Mouse (Mus musculus): ENCODE measurements around the gene Enpp4. TPM values are rescaled to one million over a fixed set of nuclear protein-coding genes. Genes with fewer than 3 reads are reported as not detected.
A peak's percentile ranks its signal among the peaks of the same experiment; 100 is the strongest.

The Enpp4 gene
- 4.9 and 6.4 TPM in 2 replicates for polyA plus RNA-seq (2014; fragmentation: Nextera tagmentation; extraction: Ambion mirVana)

DNA sequence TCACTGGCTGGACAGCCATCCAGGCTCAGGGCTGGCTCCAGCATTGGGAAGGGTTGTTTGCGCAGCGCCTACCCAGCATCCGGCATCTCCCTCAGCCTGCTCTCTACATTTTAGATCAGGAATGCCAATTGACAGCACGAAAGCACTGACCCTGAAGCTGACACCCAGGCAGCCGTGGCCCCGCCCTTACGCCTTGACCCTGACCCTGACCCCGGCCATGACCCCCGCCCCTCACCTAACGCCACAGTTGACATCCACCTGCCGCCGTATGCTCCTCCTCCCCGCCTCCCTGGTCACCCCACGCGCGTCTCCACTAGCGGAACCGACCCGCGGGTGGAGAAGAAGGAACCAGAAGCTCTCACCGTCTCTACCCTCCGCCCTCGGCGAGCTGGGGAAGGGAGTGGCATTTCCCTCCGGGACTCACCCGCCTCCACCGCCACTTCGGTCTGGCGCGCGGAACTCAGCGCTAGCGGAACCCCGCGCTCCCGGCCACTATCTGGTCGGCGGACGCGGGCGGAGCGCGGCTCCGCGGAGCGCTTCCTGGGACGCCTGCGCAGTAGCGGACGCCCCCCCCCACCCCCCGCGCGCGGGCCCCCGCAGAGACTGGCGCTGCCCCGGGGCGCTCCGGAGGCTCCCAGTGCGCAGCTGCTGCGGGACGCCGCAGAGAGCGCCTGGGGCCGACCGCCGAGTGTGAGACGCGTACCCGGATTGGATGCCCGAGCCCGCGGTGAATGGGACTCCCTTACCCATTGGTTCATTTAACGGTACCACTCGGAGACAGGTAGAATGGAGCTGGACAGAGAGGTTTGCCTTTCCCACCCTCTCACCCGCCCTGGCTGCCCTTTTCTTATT is at the start of gene Enpp4:
Gene Enpp4, minus strand, starts transcription at position 523 of the 852 bp plus-strand sequence.
- H3K36me3 ChIP-seq (ENCODE audit: control insufficient read depth, insufficient read depth, low read length), result no peaks in the 10 kb centered on the region
- H3K4me3 ChIP-seq (ENCODE audit: low read depth, low read length), result peak within 1 kb of the TSS; percentile 53
- peak within 1 kb of the TSS; percentile 18; the same call in 1 of the 2 replicates for H3K9ac ChIP-seq (replicated peaks; ENCODE audit: low read depth, low read length)
- H3K9me3 ChIP-seq (ENCODE audit: control insufficient read depth, low read depth, low read length), result no peaks in the 10 kb centered on the region
- H3K4me2 ChIP-seq (replicated peaks; ENCODE audit: low read depth, low read length), result peak within 1 kb of the TSS; percentile 86
- peaks cover 3% of the 10 kb centered on the region; the same call in 1 of the 2 replicates for H3K4me1 ChIP-seq (ENCODE audit: control insufficient read depth, insufficient read depth, low read length)
- no peaks in the 10 kb centered on the region for H3K27me3 ChIP-seq (ENCODE audit: control insufficient read depth, insufficient read depth, low read length)
- no peak within 1 kb of the TSS for H3K27ac ChIP-seq (ENCODE audit: low read length)
- ATAC-seq (ENCODE audit: insufficient number of reproducible peaks, insufficient read depth, low FRiP score, low read depth), result peak; percentile 99
- WGBS, result under 1% methylated on average over 75 of the region's 76 CpGs

DNA sequence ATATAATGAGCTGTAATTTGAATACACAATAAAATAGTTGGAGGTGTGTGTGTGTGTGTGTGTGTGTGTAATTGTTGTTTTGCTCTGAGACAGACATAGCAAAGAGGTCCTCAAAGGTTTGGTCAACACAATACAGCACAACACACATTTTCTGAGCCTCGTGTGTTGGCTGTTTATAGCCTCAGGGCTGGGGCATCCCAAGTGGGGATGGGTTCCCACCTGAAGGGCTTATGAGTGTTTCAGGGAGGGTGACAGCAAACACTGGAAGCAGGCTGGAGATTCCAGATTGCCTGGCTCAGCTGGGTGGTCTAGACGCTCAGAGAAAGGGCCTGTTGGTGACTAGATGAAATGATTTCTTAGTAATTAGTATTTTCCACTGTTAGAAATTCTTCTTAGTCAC is 49.6 kb upstream of the Enpp4 start:
- no peak for ATAC-seq (ENCODE audit: insufficient number of reproducible peaks, insufficient read depth, low FRiP score, low read depth)
- H3K27ac ChIP-seq (ENCODE audit: low read length), result no peak overlapping the region
- WGBS, result 66% methylated on average over 2 of the region's 2 CpGs

DNA sequence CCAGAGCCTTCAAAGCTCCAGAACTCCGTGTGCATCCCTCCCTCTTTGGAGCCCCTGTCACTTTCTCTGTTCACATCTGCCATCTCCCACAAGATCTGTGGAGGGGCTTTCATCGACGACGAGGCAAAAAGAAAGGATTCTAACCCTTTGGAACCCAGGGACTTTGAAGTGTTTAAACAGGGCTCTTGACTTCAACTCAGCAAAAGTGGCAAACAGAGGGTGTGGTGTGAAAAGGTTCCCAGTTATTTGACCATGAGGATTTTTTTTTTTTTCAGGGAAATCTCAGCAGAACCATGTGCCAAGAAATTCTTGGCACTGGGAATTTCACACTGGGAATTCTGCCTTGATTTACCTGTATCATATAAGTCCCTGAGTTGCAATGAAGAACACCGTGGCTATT is 48.3 kb upstream of the Enpp4 start:
- Histone ChIP-seq H3K36me3 (ENCODE audit: control insufficient read depth, insufficient read depth, low read length) (no peaks in the 10 kb centered on the region), H3K27me3 (ENCODE audit: control insufficient read depth, insufficient read depth, low read length) (no peaks in the 10 kb centered on the region), H3K4me3 (ENCODE audit: low read depth, low read length) (no peak overlapping the region), H3K27ac (ENCODE audit: low read length) (no peak overlapping the region), H3K9me3 (ENCODE audit: control insufficient read depth, low read depth, low read length) (no peaks in the 10 kb centered on the region), H3K4me2 (replicated peaks; ENCODE audit: low read depth, low read length) (no peak overlapping the region), H3K9ac (replicated peaks; ENCODE audit: low read depth, low read length) (no peak overlapping the region), H3K4me1 (ENCODE audit: control insufficient read depth, insufficient read depth, low read length) (no peaks in the 10 kb centered on the region)
- no peak for ATAC-seq (ENCODE audit: insufficient number of reproducible peaks, insufficient read depth, low FRiP score, low read depth)
- WGBS, result 34% methylated on average over 5 of the region's 5 CpGs

More for the DNA sequence above, 49.6 kb upstream of the Enpp4 start:
- Histone ChIP-seq H3K4me1 (ENCODE audit: control insufficient read depth, insufficient read depth, low read length) (no peaks in the 10 kb centered on the region), H3K36me3 (ENCODE audit: control insufficient read depth, insufficient read depth, low read length) (no peaks in the 10 kb centered on the region), H3K4me2 (replicated peaks; ENCODE audit: low read depth, low read length) (no peak overlapping the region), H3K27me3 (ENCODE audit: control insufficient read depth, insufficient read depth, low read length) (no peaks in the 10 kb centered on the region), H3K9me3 (ENCODE audit: control insufficient read depth, low read depth, low read length) (no peaks in the 10 kb centered on the region), H3K9ac (replicated peaks; ENCODE audit: low read depth, low read length) (no peak overlapping the region), H3K4me3 (ENCODE audit: low read depth, low read length) (no peak overlapping the region)

DNA sequence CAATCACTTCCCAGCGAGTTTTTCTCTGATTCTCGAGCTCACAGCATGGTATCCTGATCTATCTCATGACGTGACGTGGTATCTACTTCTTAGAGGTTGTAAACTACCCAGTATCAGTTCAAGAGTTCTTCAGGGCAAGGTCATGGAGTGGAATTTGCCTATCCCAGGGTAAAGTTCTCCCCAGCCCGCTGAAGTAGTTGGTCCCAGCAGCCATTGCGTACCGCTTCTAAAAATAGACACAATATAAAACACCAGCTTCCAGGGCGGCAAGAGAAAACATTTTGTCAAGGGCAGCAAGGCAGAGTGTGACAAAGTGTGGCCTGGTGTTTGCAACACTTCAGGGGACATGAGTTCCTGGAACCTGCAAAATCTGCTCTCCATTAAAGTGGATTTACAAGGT is 46.3 kb upstream of the Enpp4 start:
- 74% methylated on average over 8 of the region's 8 CpGs for WGBS
- no peaks in the 10 kb centered on the region for H3K27me3 ChIP-seq (ENCODE audit: control insufficient read depth, insufficient read depth, low read length)
- no peak for ATAC-seq (ENCODE audit: insufficient number of reproducible peaks, insufficient read depth, low FRiP score, low read depth)
- H3K36me3 ChIP-seq (ENCODE audit: control insufficient read depth, insufficient read depth, low read length), result no peaks in the 10 kb centered on the region
- H3K4me2 ChIP-seq (replicated peaks; ENCODE audit: low read depth, low read length), result no peak overlapping the region
- no peaks in the 10 kb centered on the region for H3K4me1 ChIP-seq (ENCODE audit: control insufficient read depth, insufficient read depth, low read length)
- no peaks in the 10 kb centered on the region for H3K9me3 ChIP-seq (ENCODE audit: control insufficient read depth, low read depth, low read length)
- H3K4me3 ChIP-seq (ENCODE audit: low read depth, low read length), result no peak overlapping the region
- H3K27ac ChIP-seq (ENCODE audit: low read length), result no peak overlapping the region
- H3K9ac ChIP-seq (replicated peaks; ENCODE audit: low read depth, low read length), result no peak overlapping the region

DNA sequence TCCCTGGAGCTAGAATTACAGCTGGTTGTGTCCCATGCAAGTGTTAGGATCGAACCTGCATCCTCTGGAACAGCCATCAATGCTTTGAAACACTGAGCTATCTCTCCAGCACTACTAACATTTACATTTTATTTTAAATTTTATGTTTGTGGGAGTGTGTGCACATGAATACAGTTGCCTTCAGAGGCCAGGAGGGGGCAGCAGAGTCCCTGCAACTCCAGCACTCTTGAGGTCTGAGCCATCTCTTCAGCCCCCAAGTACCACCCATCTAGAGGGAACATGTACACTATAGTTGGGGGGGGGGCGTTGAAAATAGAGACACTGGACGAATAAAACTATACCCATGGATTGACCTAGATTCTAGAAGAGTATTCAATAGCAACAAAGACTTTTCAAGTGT is 45.5 kb upstream of the Enpp4 start:
- Histone ChIP-seq H3K4me3 (ENCODE audit: low read depth, low read length) (no peak overlapping the region), H3K9ac (replicated peaks; ENCODE audit: low read depth, low read length) (no peak overlapping the region), H3K4me2 (replicated peaks; ENCODE audit: low read depth, low read length) (no peak overlapping the region), H3K9me3 (ENCODE audit: control insufficient read depth, low read depth, low read length) (no peaks in the 10 kb centered on the region), H3K27me3 (ENCODE audit: control insufficient read depth, insufficient read depth, low read length) (no peaks in the 10 kb centered on the region), H3K27ac (ENCODE audit: low read length) (no peak overlapping the region), H3K4me1 (ENCODE audit: control insufficient read depth, insufficient read depth, low read length) (no peaks in the 10 kb centered on the region), H3K36me3 (ENCODE audit: control insufficient read depth, insufficient read depth, low read length) (no peaks in the 10 kb centered on the region)
- ATAC-seq (ENCODE audit: insufficient number of reproducible peaks, insufficient read depth, low FRiP score, low read depth), result no peak
- 70% methylated on average over 3 of the region's 3 CpGs for WGBS

DNA sequence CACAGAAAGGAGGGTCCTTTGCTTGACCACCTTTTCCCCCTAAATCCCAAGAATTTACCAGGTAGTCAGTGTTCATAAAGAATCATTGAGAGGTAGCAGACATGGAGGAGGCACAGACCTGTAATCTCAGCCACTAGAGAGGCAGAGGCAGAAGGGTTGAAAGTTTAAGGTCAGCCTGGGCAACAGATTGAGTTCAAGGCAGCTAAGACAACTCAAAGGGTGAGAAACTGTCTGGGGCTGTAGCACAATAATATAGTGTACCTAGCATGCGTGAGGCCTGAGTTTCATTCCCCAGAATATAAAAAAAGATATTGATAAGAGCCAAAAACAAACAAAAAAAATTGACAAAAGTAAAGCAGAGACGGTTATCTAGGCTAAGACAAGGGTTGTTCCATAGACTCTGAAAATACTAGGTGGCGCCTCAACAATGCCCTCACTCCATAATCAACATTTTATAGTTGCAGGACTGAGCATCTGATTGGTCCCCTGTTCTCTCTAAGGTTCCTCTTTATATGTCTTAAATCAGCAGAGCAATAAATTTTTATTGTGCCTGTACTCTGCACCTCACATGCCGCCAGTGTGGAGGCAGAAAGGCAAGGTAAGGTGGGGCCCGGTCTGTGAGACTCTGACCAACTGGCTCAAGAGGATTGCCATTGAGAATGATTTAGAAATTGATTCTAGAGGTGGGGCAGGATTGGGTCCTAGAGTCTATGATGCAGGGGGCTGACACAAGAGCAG is 42.7 kb upstream of the Enpp4 start:
- H3K9ac ChIP-seq (replicated peaks; ENCODE audit: low read depth, low read length), result no peak overlapping the region
- no peak for ATAC-seq (ENCODE audit: insufficient number of reproducible peaks, insufficient read depth, low FRiP score, low read depth)
- WGBS, result 87% methylated on average over 5 of the region's 5 CpGs
- H3K4me1 ChIP-seq (ENCODE audit: control insufficient read depth, insufficient read depth, low read length), result no peaks in the 10 kb centered on the region
- no peaks in the 10 kb centered on the region for H3K36me3 ChIP-seq (ENCODE audit: control insufficient read depth, insufficient read depth, low read length)
- no peak overlapping the region for H3K4me2 ChIP-seq (replicated peaks; ENCODE audit: low read depth, low read length)
- H3K9me3 ChIP-seq (ENCODE audit: control insufficient read depth, low read depth, low read length), result no peaks in the 10 kb centered on the region
- no peaks in the 10 kb centered on the region for H3K27me3 ChIP-seq (ENCODE audit: control insufficient read depth, insufficient read depth, low read length)
- no peak overlapping the region for H3K4me3 ChIP-seq (ENCODE audit: low read depth, low read length)
- no peak overlapping the region for H3K27ac ChIP-seq (ENCODE audit: low read length)

DNA sequence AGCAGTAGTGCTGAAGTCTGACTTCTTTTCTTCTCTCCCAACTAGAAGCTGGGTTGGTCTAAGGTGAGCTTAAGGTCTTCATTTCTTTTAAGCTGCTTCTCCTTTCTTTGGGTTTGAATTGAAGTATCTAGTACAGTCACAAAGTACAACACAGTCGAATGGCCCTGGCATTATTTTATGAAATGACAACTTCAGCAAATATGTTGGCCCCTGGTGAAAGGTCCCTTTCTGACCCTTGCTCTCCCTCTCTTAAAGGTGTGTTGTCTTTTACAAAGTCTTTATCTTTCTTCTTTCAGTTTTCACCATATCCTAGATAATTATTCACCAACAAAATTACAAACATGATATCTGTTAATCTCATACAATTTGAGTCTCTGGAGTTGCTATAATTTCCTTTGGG is 40.2 kb upstream of the Enpp4 start:
- H3K9me3 ChIP-seq (ENCODE audit: control insufficient read depth, low read depth, low read length), result no peaks in the 10 kb centered on the region
- H3K27ac ChIP-seq (ENCODE audit: low read length), result no peak overlapping the region
- H3K36me3 ChIP-seq (ENCODE audit: control insufficient read depth, insufficient read depth, low read length), result no peaks in the 10 kb centered on the region
- no peaks in the 10 kb centered on the region for H3K4me1 ChIP-seq (ENCODE audit: control insufficient read depth, insufficient read depth, low read length)
- H3K4me2 ChIP-seq (replicated peaks; ENCODE audit: low read depth, low read length), result no peak overlapping the region
- ATAC-seq (ENCODE audit: insufficient number of reproducible peaks, insufficient read depth, low FRiP score, low read depth), result no peak
- H3K27me3 ChIP-seq (ENCODE audit: control insufficient read depth, insufficient read depth, low read length), result no peaks in the 10 kb centered on the region
- H3K9ac ChIP-seq (replicated peaks; ENCODE audit: low read depth, low read length), result no peak overlapping the region
- H3K4me3 ChIP-seq (ENCODE audit: low read depth, low read length), result no peak overlapping the region
- WGBS, result 71% methylated on average over 1 of the region's 1 CpGs

DNA sequence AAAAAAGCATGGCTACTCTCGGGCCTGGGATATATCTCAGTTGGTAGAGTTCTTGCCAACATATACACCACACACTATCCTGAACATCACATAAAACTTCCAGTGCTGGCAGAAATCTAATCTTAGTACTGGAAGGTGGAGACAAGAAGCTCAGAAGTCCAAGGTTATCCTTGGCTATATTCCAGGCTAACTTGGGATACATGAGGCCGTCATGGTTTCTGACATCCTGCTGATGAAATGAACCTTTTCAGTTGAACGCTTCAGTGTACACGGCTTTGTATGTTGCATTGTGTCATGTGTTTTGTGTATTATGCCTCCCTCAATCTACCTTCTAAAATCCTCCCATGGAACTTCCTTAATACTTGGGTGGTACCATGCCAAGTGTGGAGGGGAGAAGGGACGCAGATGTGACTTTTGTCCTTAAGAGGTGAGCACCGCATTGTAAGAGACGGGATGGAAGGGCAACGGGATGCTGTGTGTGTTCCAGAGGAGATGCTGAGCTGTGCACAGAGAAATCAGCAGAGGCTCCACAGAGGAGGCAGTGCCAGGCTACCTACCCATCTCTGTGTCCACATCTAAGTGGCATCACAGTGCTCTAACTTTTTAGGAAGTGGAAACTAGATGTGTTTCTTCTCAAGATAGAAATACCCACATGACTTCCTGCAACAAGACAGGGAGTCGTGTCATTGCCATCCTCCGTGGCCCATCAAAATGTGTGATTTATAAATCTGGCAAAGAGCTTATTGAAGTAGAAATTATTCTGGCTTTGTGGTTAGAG is 31.4 kb upstream of the Enpp4 start:
- H3K4me3 ChIP-seq (ENCODE audit: low read depth, low read length), result no peak overlapping the region
- no peaks in the 10 kb centered on the region for H3K27me3 ChIP-seq (ENCODE audit: control insufficient read depth, insufficient read depth, low read length)
- H3K4me2 ChIP-seq (replicated peaks; ENCODE audit: low read depth, low read length), result no peak overlapping the region

More for the DNA sequence above, 31.4 kb upstream of the Enpp4 start:
- WGBS, result 82% methylated on average over 10 of the region's 10 CpGs
- no peaks in the 10 kb centered on the region for H3K9me3 ChIP-seq (ENCODE audit: control insufficient read depth, low read depth, low read length)
- H3K4me1 ChIP-seq (ENCODE audit: control insufficient read depth, insufficient read depth, low read length), result no peaks in the 10 kb centered on the region
- ATAC-seq (ENCODE audit: insufficient number of reproducible peaks, insufficient read depth, low FRiP score, low read depth), result no peak
- H3K27ac ChIP-seq (ENCODE audit: low read length), result no peak overlapping the region
- H3K9ac ChIP-seq (replicated peaks; ENCODE audit: low read depth, low read length), result no peak overlapping the region
- H3K36me3 ChIP-seq (ENCODE audit: control insufficient read depth, insufficient read depth, low read length), result no peaks in the 10 kb centered on the region

Measured in stomach, embryonic 14.5 days (tissue).